Mouse (Mus musculus): ENCODE data around the gene Bag2.

- peak; percentile 88 for TF ChIP-seq CTCF (IDR thresholded peaks at IDR 0.05; ENCODE audit: borderline replicate concordance, extremely low read depth, insufficient read depth, insufficient read length)
- no peak for TF ChIP-seq POLR2A (IDR thresholded peaks at IDR 0.05; ENCODE audit: borderline replicate concordance, extremely low read depth, insufficient read depth, insufficient read length, poor library complexity, severe bottlenecking)
Observed at GRCm38 (mm10) chr1:33739302-33739701, 18.3 kb downstream of the Bag2 start.
